Mouse (Mus musculus): ENCODE data around the gene Tbx6.

The Tbx6 gene

DNA sequence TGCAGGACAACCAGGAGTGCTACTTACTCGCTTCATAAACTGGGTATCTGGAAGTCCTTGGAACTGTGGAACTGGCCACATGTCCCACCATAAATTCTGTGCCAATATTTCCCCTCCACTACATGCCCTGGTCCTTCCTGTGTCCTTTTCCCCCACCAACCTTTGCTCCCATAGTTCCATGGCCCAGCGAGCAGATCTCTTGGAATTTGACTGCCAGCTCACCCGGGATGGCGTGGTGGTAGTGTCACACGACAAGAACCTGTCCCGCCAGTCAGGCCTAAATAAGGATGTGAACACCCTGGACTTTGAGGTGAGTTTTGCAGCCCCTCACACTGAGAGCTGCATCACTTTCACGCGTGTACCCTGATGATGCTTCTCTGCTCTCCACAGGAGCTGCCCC, 14.3 kb upstream of the Tbx6 start:
- CTCF ChIA-PET = interaction anchor here (0.6 kb wide), 1 partner anchor 453 kb away, joined by 7 read pairs; no protein-coding TSS in a partner anchor

DNA sequence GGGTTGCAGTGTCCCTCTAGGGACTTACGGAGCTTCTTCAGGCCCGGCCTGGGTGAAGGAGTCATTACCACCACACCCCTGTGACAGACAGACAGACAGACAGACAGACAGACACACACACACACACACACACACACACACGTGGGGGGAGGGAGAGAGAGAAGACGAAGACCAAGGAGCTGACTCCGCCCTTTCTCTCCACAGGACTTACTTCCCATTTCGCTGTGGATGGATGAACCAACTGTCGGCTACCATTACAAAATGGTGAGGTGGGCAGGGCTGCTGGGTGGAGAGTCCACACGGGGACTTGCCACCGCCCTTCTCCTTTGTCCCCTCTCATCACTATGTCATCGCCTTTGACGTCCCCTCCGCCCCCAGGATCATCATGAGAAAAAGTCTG, 10.5 kb upstream of the Tbx6 start:
- CTCF ChIA-PET = no interaction called here

DNA sequence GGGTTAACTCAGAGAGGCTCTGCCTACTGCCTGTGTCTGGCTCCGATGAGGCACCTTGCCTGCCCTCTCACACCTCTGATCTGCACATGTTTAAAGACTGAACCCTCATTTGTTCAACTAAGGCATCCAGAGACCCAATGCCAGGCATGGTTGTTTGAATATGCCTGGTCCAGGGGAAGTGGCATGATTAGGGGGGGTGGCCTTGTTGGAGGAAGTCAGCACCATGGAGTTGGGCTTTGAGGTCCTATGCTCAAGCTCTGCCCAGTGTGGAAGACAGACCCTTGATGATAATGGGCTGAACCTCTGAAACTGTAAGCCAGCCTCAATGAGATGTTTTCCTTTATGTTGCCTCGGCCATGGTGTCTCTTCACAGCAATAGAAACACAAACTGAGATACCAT, 7.9 kb upstream of the Tbx6 start:
- CTCF ChIA-PET = interaction anchor here (0.6 kb wide), 2 partner anchors 12 to 18 kb away, joined by 4 to 6 read pairs; no protein-coding TSS in a partner anchor

DNA sequence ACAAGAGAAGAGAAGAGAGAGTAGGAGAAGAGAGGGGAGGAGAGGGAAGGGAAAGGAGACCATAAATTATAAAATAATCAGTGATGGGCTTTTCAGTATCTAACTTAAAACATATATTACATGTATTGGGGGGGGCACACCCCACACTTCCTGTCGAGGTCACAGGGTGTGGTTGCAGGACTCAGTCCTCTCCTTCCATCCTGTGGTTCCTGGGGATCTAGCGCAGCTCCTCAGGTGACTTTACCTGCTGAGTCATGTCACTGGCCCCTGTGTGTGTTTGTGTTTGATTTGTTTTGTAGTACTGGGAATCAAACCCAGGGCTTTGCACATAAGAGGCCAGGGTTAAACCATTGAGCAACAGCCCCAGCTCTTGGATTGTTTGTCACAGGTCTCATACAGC, 6.8 kb upstream of the Tbx6 start:
- CTCF ChIA-PET = interaction anchor here (1.9 kb wide), 1 partner anchor 12 kb away, joined by 5 read pairs; no protein-coding TSS in a partner anchor

DNA sequence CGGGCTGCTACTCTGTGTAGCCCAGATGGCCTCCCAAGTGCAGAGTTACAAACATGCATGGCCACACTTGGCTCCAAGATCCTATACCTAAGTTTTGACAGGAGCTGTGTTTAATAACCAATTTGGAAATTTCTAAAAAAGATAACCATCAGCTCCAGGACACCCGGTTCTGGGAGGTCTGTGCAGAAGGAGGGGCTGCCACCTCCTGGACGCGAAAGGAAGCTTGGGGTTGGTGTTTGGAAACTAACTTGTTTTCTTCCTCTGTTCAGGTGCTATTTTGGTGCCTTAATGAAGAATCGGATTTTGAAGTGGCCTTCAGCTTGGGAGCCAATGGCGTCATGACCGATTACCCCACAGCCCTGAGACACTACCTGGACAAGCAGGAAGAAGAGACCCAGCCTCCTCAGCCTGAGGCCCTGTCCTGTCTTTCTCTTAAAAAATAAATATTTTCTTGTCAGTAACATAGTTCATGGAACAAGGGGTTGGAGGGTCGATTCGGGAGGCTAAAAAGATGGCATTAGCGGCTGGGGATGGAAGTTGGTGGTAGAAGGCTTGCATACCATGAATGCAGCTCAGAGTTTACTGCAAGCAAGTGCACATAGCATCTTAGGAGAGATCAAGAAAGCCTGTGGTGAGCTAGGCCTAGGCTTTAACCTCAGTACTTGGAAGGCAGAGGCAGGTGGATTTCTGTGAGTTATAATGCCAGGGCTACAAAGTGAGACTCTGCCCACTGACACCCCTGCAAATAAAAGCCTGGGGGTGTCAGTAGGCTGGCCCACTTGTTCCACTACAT, 5.9 kb upstream of the Tbx6 start:
- CTCF ChIA-PET = interaction anchor here (1.9 kb wide), 1 partner anchor 12 kb away, joined by 5 read pairs; no protein-coding TSS in a partner anchor

DNA sequence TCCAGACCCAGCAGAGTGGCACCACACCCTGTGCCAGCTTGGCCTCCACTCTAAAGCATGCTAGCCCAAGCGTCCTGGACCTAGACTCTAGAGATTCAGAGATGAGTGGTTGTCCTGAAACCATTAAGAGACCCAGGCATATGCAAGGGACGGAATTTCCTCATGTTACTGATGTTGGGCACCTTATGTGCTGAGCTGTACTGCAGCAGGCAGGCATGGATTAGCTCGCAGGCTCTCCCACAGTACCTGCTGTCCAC, 5.4 kb upstream of the Tbx6 start:
- CTCF ChIA-PET = interaction anchor here (1.9 kb wide), 1 partner anchor 13 kb away, joined by 5 read pairs; no protein-coding TSS in a partner anchor

DNA sequence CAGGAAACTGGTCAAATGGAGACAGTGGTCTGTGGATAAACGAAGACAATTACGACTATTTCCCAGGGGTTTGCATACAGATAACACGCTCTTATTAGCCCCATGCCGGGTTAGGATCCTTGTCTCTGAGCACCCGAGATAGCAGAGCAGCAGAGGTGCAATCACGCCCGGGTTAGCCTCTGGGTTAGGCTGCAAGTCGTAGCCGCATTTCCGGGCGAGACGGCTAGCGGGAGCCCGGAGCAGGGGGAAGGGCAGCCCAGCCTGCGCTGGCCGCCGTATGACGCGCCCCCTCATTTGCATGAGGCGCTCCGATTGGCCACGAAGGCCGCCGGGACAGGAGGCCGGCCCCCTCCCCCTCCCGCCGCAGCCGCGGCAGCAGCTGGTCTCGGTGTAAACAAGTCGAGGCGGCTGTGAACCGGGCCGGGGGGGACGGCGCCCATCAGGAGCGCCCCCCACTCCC, 4.7 kb upstream of the Tbx6 start, which contains the start of gene Ypel3:
TSS of gene Ypel3 (plus strand) at position 358 of the 460 bp plus-strand sequence.
- CTCF ChIA-PET = no interaction called here

DNA sequence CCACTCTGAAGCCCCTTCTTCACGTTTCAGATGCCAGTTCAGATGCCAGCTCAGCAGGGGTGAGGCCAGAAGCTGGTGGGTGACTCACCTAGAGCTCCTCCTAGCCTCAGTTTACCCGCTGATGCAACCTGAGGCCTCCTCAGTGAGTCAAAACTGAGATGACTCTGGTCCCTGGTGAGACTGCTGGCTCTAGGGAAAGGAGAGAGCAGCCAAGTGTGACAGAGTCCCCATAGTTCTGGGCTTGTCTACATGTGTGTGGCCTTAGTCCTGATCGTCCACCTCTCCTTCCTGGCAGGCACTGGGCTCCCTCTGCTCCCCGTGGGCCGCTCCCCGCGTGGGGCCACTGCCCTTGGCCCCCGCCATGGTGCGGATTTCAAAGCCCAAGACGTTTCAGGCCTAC, 3.8 kb upstream of the Tbx6 start:
- CTCF ChIA-PET = interaction anchor here (0.5 kb wide), 1 partner anchor 88 kb away, joined by 5 read pairs; no protein-coding TSS in a partner anchor

DNA sequence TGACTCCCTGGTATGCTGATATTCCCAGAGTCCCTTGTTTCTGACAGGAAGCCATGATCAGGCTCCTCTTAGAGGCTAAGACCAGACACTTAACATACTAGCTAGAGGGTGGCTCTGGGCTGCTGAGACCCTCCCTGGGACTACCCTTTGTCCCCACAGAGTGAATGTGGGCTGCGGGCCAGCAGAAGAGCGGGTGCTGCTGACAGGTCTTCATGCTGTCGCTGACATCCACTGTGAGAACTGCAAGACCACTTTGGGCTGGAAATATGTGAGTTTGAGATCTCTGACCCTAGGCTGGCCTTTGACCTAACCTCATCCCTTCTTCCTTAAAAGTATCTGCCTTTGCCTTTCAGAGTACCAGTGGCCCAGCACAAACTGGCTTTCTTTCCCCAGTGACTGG, 3.1 kb upstream of the Tbx6 start:
- CTCF ChIA-PET = no interaction called here

DNA sequence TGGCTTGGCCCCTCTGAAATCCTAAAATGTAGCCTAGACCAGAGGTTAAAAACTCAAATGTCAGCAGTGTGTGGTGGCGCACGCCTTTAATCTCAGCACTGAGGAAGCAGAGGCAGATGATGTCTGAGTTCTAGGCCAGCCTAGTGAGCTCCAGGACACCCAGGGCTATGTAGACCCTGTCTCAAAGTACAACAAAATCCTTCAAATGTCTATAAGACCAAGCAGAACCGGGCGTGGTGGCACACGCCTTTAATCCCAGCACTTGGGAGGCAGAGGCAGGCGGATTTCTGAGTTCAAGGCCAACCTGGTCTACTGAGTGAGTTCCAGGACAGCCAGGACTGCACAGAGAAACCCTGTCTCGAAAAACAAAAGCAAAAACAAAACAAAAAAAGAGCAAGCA, 2.2 kb upstream of the Tbx6 start:
- CTCF ChIA-PET = interaction anchor here (0.8 kb wide), 1 partner anchor 318 kb away, joined by 3 read pairs; no protein-coding TSS in a partner anchor

DNA sequence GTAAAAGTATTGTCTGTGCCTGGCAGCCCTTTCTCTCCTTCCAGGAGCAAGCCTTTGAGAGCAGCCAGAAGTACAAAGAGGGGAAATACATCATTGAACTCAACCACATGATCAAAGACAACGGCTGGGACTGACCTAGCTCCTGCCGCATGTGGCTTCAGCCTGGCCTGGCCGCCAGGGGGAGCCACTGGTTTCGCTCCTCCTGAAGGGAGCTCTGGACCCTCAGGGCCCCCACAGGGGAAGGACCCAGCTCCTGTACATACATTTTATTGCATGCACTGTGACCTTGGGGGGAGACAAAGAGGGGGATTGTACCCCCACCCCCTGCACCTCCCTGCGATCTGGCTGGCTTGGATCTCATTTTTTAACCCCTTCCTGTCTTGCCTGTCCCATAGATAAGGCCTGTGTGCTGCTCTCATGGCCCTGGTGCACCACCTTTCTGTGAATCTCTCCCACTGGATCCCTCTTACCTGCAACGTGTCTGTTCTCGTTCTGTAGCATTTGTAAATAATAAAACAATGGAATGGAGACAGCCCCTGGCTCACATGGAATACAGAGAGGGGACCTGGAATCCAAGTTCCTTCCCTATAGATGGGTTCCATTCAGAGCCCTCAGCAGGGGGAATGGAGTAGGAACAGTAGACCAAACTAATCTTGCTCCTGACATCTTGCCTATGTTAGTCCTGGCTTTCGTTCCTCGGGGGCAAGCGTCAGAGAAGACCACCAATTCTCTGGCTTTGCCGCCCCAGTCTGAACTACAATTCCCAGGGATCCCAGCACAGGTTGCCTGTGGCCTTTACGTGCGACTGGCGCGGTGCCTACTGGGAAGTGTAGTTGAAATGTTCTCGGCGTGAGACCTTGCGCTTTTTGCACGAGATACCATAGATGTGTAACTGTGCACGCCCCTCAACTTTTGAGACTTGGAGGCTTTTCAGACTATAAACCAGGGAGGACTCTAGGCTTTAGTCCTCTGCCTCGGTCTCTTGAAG, 1.0 kb upstream of the Tbx6 start:
- CTCF ChIA-PET = interaction anchor here (0.5 to 1.0 kb wide), 9 partner anchors 11 to 835 kb away, joined by 3 to 5 read pairs (median 3); partner anchors contain the start of gene Apobr

DNA sequence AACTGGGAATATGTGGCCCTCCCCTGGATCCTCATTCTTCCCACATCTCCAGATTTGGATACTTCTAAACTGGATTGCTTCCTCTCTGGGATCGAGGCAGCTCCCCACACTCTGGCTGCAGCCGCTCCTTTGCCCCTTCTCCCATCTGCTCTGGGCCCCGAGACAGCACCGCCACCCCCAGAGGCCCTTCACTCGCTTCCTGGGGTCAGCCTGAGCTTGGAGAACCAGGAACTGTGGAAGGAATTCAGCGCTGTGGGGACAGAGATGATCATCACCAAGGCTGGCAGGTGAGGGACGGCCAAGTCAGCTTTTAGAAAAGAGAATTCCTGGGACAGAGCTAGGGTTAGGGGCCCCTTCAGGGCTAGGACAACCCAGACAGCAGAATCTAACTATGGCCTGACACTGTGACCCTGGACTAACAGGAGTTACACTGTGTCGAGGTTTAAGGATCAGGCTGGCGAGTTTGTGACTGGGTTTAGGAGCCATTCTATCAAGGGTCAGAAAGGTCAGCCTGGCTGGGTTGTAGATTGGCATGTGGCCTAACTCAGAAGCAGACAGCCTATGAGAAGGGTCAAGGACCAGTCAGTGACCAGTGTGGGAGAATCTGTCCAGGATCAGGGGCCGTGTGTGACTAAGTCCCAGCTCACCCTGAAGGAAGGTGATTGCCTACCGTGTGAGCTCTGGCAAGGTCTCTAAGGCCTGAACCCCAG, 533 bp downstream of the Tbx6 start:
- CTCF ChIA-PET = interaction anchor here (0.5 kb wide), 1 partner anchor 358 kb away, joined by 3 read pairs; no protein-coding TSS in a partner anchor

DNA sequence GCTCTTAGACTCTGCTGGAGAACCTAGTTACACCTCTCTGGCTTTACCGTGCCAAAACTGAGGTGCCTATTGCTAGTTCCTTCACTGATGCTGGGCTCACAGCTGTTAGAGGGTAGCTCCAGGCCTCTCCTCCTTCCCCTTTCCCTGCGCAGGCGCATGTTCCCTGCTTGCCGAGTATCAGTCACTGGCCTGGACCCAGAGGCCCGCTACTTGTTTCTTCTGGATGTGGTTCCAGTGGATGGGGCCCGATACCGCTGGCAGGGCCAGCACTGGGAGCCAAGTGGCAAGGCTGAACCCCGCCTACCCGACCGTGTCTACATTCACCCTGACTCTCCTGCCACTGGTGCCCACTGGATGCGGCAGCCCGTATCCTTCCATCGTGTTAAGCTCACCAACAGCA, 1.4 kb downstream of the Tbx6 start:
- CTCF ChIA-PET = no interaction called here

DNA sequence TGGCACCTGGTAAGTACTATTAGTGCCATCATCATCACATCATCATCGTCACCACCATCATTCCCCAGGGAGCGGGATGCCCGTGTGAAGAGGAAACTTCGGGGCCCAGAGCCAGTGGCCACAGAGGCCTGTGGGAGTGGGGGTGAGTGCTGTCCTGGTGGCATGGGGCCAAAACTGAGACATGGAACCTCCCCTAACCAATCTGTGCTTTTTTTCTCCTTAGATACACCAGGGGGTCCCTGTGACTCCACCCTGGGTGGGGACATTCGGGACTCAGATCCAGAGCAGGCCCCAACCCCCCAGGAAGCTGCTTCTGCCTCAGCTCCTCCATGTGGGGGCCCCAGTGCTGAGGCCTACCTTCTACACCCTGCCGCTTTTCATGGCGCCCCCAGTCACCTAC, 3.2 kb downstream of the Tbx6 start:
- CTCF ChIA-PET = no interaction called here

DNA sequence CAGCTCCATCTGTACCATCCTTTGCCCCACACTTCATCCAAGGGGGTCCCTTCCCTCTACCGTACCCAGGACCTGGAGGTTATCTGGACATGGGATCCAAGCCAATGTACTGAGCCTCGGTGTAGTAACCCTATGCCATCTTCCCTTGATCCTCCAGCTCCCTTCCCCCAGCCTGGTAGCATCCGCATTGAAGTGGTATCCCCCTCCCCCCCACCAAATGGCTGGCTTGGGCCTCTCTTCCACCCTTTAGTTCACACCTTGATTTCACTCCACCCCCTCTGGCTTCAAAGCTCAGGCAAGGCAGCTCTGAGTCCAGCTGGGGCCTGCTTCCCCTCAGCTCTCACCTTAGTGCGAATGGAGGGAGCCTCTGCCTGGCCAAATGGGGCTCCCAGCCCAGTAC, 3.8 kb downstream of the Tbx6 start:
- CTCF ChIA-PET = interaction anchor here (0.7 kb wide), 1 partner anchor 12 kb away, joined by 4 read pairs; no protein-coding TSS in a partner anchor

DNA sequence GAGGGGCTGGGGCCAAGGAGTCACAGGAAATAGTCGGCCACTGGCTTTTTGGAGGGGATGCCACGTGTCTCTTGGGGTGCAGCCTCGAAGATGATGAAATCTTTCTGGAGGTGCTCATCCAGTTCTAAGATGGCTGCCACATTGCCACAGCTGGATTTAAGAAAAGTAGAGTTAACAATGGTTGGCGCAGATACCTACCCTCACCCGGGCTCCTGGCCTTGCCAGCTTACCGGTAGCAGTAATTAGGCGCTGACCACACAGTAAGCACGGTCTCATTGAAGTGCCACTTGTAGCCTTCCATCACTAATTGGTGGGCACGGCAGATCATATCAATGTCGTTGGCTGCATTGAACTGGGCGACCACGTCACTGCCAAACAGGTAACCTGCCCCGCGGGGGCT, 4.9 kb downstream of the Tbx6 start:
- CTCF ChIA-PET = no interaction called here

DNA sequence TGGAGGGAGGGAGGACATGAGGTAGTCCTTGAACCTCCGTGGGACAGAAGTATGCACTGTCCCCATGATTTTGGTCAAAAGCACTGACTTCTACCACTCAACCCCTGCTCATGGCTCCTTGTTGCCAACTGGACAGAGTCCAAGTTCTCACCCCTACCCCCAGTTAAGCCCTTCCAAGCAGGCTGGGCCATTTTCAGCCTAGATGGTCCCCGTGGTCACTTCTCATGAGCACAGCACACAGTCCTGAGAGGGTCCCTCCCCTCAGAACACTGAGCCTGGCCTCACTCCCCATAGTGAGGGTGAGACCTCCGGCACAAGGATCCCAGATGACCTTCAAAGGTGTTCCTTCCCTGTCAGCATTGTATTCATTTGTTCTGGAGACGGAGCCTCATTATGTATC, 7.9 kb downstream of the Tbx6 start:
- CTCF ChIA-PET = no interaction called here

DNA sequence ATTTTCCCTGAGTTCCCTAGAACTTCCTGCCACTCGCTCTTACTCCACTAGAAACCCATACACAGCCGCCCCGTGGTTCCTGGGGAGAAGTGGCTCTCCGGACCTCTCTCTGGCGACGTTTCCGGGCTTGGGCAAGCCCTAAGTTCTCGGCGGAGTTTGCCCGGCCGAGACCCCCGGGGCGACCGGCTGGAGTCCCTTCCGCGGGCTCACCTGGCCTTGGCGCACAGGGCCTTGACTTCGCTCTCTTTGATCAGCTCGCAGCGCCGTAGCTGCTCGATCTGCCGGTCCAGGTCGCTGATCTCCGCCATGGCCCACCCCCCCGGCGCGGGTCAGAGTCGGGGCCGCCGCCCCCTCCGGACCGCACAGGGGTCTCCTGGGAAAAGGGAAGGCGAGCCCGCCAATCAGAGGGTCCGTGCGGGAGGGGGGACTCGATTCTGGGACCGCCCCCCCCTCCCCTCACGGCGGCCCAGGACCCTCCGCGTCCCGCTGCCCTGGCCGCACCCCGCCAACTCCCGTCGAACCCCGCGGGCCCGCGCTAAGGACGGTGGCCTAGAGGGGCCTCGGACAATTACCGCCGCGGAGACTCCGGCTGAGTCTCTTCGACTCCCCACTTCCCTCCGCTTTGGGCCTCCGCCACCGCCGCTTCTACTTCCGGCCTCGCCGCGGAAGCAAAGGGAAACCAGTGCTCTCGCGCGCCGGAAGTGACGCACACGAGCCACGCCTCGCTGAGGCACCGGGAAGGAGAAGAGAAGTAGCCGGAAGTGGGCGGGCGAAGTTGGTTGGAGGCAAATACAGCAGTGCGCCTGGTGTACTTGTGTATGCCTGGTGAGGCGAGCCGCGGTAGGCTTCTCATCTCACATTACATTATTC, 10.8 kb downstream of the Tbx6 start, which contains the start of gene Ppp4c:
TSS of gene Ppp4c (minus strand) at position 646 of the 870 bp plus-strand sequence.
- CTCF ChIA-PET = interaction anchor here (0.6 kb wide), 1 partner anchor 581 kb away, joined by 4 read pairs; no protein-coding TSS in a partner anchor

DNA sequence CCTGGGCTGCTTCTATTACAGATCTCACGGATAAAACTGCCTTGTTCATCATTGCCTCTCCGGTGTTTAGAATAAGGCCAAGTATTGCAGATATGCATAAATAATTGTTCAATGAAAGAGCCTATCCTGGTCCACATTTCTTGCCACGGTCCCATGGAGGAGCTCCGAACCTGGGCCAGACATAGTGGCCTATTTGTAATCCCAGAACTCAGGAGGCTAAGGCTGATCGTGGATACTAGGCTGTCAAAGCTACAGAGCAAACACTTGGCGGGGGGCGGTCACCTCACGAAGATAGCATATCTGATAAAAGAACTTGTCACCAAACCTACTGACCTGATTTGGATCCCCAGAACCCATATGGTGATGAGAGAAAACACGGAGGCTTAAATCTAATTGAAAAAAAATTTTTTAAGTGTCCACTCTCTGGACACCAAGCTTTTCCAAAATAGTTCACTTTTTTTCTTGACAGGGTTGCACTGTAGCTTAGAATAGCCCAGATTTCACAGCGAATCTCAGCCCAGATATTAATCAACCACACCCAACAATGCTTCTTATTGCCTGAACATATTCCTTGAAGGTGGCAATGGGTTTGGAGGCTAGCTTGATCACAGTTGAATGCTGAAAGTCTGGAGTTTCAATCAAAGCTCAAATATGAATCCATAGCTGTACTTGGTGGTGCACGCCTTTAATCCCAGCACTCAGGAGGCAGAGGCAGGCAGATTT, 11.6 kb downstream of the Tbx6 start:
- CTCF ChIA-PET = interaction anchor here (0.6 to 1.0 kb wide), 3 partner anchors 13 to 581 kb away, joined by 3 to 4 read pairs (median 4); no protein-coding TSS in a partner anchor

Measured in spleen, embryonic (tissue).